Mouse (Mus musculus): Measurements from ENCODE around the gene Pkp3. TPM values are rescaled to one million over a fixed set of nuclear protein-coding genes. Genes with fewer than 3 reads are reported as not detected.

The Pkp3 gene
- total RNA-seq, 2 experiments from 2014 or later: 3.8 to 9.7 TPM

DNA sequence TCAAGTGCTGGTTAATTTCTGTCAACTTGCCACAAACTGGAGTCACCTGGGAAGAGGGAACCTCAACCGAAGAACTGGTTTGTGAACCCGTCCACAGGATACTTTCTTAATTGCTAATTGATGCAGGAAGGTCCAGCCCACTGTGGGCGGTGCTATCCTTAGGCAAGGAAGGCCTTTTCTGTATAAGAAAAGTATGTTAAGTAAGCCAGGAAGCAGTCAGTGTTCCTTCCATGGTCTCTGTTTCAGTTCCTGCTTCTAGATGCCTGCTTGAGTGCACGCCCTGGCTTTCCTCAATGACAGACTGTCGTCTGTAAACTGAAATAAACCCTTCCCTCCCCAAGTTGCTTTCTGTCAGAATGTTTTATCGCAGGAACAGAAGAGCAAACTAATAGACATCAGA, 21.0 kb upstream of the Pkp3 start:
- peak; percentile 86 for ATAC-seq (ENCODE audit: poor library complexity, severe bottlenecking)

- no peak for ATAC-seq (ENCODE audit: poor library complexity, severe bottlenecking)
Observed at GRCm38 (mm10) chr7:141057541-141057940, 20.5 kb upstream of the Pkp3 start.

GRCm38 (mm10) chr7:141058601-141059341, 19.2 kb upstream of the Pkp3 start:
- no peak for ATAC-seq (ENCODE audit: poor library complexity, severe bottlenecking)

- no peak for ATAC-seq (ENCODE audit: poor library complexity, severe bottlenecking)
Observed at GRCm38 (mm10) chr7:141059929-141060328, 18.1 kb upstream of the Pkp3 start.

DNA sequence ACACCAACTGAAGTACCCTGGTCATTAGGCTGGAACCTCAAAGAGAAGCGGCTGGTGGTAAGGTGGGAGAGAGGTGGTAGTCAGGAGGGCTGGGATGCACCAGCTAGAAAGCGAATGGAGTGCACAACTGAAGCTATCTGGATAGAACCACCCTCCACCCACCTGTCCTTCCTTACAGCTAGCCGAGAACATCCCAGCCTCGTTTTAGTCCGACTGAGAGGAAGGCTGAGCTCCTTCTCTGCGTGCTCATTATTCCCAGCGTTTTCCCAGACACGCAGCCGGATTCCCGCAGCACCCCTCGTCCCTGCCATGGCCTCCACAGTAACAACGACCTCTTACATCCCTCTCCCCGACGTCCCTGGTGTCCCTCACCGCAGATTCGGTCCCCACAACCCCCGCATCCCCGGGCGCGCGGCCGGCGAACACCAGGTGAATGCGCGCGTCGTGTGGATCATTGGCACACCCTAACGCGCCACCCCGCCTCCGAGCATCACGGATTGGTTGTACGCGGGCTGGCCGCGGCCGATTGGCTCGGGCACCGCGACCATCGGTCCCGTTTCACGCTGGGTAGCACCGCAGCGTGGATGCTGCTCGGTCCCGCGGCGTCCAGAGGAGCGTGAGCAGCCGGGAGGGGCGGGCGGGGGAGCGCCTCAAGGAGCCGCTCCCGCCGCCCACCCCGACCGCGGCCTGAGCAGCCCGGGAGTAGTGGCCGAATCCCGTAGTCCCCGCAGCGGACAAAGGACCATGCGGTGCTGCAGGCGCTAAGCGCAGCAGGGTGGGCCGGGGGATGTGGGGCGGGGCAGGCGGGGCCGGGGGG, 17.4 kb upstream of the Pkp3 start, which contains the start of gene B4galnt4:
B4galnt4 (plus strand) TSS at position 679 of the 817 bp plus-strand sequence.
- ATAC-seq (ENCODE audit: poor library complexity, severe bottlenecking): peak; percentile 48

- no peak for ATAC-seq (ENCODE audit: poor library complexity, severe bottlenecking)
Observed at GRCm38 (mm10) chr7:141061269-141061692, 16.7 kb upstream of the Pkp3 start.

DNA sequence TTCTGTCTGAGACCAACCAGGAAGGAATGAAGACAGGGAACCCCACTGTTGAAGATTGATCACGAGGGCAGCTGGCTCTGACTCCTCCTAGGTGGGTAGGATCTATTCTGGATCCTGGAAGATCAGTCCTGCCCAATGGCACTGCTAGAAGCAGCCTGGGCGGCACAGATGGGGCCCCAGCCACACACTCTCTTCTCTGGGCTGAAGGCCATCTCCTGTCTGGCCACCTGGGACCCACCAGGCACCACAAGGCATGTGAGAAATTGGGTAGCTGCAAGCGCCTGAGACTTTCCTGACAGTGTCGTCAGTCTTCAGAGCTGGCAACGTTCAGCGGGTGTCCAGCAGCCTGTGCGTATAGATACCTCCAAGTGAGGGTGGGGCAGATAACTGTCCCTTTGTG, 15.5 kb upstream of the Pkp3 start:
- no peak for ATAC-seq (ENCODE audit: poor library complexity, severe bottlenecking)

GRCm38 (mm10) chr7:141063353-141063752, 14.7 kb upstream of the Pkp3 start:
- no peak for ATAC-seq (ENCODE audit: poor library complexity, severe bottlenecking)

DNA sequence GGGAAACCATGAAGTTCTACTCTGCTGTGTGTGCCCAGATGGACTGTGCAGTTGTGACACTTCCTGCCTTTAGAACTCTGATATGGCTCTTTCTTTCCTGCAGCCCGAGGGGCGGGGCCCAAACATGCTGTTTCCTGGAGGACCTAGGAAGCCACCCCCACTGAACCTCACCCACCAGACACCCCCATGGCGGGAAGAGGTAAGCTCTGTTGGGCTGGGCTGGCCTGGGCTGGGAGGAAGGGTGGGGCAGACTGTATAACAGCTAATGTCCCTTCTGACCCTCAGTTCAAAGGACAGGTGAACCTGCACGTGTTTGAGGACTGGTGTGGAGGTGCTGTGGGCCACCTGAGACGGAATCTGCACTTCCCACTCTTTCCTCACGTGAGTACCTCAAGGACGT, 13.8 kb upstream of the Pkp3 start:
- ATAC-seq (ENCODE audit: poor library complexity, severe bottlenecking): peak; percentile 80

DNA sequence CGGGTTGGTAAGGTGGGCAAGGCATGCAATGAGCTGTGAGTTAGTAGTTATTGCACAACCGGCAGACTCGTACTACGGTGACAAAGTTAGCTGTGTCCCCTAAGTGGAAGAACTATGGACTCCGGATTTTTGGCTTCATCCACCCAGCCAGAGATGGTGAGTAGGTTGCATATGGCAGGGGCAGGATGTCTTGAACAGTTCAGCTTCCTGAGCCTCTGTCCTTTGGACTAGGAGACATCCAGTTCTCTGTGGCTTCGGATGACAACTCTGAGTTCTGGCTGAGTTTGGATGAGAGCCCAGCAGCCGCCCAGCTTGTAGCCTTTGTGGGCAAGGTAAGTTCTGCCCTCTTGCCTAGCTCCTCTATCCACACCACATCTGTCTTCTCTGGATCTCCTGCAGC, 13.4 kb upstream of the Pkp3 start:
- peak; percentile 22 for ATAC-seq (ENCODE audit: poor library complexity, severe bottlenecking)

GRCm38 (mm10) chr7:141068351-141068750, 9.7 kb upstream of the Pkp3 start:
- ATAC-seq (ENCODE audit: poor library complexity, severe bottlenecking): no peak

- peak; percentile 65 for ATAC-seq (ENCODE audit: poor library complexity, severe bottlenecking)
Observed at GRCm38 (mm10) chr7:141070058-141070862, 7.8 kb upstream of the Pkp3 start.

DNA sequence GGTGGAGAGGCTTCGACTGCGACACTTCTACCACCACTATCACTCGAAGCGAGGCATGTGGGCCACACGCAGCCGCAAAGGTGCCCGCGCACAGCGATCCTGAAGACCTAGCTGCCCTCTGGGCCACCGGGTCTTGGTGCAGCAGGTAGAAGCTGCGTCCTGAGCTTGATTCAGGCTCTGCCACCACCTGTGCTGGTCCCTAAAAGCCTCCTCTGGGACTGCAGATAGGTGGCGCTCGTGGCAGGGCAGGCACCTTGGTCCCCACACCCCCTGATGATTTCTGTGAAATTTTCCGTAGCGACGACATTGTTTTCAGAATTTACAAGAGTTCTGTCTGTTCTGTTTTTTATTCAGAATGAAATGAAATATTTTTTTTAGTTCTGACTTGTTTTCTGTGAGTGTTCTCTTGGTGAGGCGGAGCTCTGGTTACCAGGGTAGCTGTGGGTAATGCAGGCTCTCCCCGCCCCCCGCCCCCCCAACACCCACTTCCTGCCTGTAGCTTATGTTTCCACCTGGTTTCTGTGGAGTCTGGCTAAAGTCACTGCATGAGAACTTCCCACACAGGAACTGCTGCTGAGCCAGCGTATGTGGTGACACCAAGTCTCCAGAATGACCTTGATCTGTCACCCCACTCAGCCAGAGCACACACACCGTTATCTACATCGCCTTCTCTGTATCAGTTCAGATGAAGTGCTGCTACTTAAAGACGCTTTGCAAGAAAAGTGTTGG, 5.8 kb upstream of the Pkp3 start:
- peak; percentile 63 for ATAC-seq (ENCODE audit: poor library complexity, severe bottlenecking)

GRCm38 (mm10) chr7:141073782-141074181, 4.2 kb upstream of the Pkp3 start:
- no peak for ATAC-seq (ENCODE audit: poor library complexity, severe bottlenecking)

DNA sequence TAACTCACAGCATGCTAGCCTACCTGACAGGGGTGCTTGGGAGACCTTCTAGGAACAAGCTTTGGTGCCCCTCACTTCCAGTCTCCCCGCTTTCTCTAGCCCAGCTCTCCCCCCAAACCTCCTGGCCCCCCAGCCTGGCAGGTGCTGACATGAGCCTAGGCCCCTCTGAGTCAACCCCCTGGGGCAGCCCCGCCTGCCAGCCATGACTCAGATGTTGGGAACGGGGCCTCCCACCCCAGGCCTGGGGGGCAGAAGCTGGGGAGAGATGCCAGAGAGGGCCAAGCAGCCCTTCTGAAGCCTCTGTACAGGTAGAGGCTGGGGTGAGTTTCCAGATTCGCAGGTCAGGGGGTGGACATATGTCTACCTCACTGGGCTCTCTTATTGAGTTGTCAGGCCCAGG, 858 bp downstream of the Pkp3 start:
- no peak for ATAC-seq (ENCODE audit: poor library complexity, severe bottlenecking)

DNA sequence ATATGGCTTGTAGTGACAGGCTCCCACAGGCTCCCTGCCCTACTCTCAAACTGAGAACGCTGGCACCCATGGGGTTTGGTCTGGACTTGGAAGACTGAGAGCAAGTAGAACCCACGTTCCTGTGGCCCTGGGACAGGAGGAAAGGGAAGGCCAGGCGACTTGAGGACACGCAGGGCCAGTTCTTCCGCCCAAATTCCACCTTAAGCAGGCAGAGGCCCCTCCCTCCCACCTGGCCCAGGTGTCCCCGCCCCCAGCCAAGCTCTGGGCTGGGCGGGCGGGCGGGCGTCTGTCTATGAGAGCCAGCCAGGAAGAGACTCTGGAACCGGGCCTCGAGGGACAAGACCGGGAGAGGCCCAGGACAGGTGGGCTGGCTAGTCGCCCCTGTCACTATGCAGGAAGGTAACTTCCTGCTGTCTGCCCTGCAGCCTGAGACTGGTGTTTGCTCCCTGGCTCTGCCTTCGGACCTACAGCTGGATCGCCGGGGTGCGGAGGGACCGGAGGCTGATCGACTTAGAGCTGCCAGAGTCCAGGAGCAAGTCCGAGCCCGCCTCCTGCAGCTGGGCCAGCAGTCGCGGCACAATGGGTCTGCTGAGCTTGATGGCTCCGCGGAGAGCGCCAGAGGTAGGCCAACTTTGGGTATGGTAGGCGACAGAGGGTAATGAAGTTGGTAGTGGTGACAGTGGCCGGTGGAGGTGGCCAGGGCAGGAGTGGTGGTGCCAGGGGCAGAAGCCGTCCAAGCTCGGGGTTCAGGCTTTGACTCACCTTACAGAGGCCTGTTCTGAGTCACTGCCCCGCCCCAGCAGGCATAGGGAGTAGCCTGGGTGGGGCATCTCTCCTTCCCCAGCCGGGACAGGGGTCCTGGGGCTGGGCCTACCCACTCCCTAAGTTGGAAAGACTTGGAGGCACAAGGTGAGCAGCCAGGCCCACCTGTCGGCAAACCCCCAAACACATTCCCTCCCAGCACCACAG, 1.7 kb downstream of the Pkp3 start:
- ATAC-seq (ENCODE audit: poor library complexity, severe bottlenecking): no peak

- peak; percentile 36 for ATAC-seq (ENCODE audit: poor library complexity, severe bottlenecking)
Observed at GRCm38 (mm10) chr7:141087894-141088293, 9.9 kb downstream of the Pkp3 start.

GRCm38 (mm10) chr7:141088473-141088872, 10.5 kb downstream of the Pkp3 start:
- peak; percentile 58 for ATAC-seq (ENCODE audit: poor library complexity, severe bottlenecking)

DNA sequence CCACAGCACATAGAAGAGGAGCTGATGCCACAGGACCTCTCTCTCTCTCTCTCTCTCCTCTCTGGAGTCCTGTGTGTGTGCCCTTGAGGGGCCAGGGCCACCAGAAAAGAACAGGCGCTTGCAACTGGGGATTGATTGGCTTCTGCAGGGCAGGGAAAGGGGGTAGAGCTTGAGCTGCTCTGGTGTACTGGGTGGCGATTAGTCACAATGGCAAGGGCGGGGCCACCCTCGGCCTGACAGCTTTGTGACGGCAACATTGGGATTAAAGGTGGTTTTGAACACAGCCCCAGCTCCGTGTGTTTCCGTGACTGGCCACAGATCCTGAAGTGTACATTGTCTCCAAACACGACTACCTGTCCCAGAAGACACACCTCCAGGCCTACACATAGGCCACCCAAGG, 12.2 kb downstream of the Pkp3 start:
- ATAC-seq (ENCODE audit: poor library complexity, severe bottlenecking): no peak

All from megakaryocyte, adult 5-6 weeks (primary cell).